Mouse (Mus musculus): ENCODE results near the gene Slc16a2.

The Slc16a2 gene

DNA sequence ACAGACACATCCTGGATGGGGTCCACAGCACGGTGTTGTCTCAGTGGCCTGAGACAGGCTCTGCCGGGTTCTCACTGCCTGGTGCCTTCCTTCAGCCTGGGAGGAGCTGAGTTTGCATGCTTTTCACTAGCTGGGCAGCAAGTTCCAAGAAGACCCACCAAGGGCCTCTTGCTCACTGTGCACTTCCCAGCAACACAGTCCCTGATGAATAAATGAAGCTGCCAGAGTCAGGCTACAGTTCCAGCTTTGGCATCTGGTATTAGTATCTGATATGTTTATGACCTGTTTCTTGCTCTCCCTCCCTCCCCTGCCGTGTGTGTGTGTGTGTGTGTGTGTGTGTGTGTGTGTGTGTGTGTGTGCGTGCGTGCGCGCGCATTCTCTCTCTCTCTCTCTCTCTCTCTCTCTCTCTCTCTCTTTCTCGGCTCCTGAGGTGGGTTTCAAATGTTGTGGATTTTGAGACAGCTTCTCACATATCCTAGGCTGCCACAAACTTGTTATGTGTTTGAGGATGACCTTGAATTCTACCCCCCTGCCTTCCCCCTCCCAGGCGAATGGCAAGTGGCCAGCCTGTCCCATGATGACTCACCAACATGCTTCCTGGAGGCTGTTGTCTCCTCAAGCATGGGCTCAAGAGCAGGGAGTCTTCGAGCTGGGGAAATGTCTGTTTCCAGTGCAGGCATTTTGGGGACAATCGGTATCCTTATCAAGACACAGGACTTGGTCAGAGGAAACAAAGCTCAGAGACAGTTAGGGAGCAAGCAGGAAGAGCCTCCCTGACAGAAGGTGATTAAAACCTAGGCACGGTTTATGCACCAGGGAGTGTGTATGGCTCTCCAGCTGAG is 80.3 kb downstream of the Slc16a2 start:
- DNase-seq (ENCODE audit: low read depth in 2 of 2, low spot score in 2 of 2) = no peak

DNA sequence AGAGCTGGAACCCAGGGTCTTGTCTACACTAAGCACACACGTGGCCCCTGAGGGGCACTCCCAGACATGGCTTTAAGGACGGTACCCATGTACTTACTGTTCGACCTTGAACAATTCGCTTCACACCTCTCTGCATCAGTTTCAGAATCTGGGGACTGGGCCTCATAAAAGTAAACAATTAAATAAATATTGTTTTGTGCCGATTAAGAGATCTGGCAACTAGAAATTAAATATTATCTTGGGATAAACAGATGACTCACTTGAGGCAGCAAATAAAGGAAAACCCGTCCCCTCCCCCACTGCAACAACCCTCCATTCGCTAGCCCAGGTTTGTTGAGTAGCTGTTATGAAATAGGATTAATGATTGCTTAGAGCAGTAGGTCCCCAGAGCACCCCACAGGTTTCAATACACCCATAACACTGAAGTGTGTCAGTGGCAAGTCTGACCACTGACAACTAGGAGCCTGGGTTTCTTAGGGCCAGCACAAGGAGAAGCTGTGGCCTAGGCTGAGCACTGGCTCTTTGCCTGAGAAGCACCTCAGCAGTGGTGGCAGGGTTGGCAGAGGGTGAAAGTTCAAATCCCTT is 87.7 kb downstream of the Slc16a2 start:
- no peak for DNase-seq (ENCODE audit: low read depth in 2 of 2, low spot score in 2 of 2)

DNA sequence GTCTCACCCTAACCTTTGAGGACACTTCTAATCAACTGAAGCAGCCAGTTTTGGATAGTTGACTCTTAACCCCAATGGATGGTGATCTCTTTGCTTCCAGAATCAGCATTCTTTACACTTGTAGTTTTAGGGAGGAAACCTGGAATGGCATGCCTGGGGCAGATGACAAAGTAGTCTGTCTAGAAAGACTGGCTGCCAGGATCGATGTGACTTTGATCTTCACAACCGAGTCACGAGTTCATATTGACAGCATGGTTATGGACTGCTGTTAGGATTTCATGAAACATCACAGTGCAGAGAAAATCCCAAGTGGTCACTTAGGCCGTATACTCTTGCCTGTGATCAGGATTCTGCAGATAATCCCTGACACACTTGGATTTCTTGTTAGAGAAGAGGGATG is 88.7 kb downstream of the Slc16a2 start:
- no peak for DNase-seq (ENCODE audit: low read depth in 2 of 2, low spot score in 2 of 2)

DNA sequence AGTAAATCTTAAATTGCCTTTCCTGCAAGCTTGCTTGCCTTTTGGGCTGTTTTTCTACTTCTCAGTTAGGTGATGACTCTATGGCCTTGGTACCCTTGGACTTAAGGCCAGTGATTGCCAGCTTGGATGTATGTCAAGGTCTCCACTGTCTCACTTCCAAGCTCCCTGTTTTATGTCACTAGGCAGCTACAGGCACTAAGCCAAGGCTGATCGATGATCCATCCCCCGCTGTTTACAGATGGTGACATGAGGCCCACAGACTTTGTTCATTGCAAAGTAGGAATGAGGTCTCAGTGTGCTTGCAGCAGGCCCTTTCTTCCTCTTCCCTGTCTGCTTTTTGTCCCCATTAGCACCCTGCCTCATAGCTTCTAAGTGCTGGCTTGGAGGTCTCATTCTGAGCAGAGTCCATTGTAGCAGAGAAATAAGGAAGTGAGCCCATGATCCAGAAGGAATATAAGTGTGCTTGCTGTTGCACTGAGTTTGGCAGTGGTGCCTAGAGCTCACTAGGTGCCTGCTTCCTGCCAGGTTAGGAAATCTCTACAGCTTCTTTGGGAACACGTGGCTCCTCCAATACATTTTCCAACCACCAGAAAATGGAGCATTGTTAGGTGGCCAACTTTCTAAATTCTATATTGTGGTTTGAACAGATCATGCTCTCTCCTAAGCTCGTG is 89.6 kb downstream of the Slc16a2 start:
- DNase-seq (ENCODE audit: low read depth in 2 of 2, low spot score in 2 of 2) = no peak

DNA sequence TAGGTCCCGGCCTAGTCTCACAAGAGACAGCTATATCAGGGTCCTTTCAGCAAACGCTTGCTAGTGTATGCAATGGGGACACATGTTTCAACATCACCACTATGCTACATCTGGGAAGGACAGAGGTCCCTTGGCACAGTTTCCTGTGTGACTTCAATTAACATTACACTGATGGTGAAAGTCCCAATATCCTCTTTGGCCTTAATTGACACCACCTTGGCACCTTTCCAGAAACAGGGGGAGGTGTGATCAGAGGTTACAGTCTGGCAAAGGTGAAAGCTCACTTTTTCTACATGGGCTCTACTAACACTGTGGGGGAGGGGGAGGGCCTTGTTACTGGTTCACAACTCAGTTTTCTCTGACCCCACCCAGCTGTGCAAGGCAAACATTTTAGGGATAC is 99.3 kb downstream of the Slc16a2 start:
- no peak for DNase-seq (ENCODE audit: low read depth in 2 of 2, low spot score in 2 of 2)

DNA sequence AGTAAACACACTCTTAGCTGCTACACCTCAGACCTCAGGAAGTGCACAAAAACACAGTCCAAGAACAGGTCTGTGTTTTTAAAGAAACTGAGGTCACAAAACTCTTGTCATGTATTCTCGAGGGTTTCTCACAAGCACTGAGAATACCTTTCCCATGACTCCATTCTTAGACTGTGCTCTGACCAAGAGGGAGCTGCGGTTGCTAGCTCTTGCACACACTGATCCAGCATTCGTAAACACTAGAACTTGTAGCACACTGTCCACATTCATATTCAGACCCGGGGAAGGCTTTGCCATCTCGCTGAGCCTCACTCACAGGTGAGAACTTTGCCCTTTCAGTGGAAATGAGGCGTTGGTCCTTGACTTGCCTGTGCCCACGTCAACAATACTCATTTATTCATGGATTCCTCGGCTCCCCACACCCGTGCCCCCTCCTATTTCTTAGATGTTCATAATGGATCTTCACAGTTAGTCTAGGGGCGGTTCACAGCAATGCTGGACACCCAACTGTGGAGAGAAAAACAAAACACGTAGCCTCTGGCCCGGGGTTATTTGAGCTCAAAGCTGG is 102.1 kb downstream of the Slc16a2 start:
- DNase-seq (ENCODE audit: low read depth in 2 of 2, low spot score in 2 of 2) = no peak

DNA sequence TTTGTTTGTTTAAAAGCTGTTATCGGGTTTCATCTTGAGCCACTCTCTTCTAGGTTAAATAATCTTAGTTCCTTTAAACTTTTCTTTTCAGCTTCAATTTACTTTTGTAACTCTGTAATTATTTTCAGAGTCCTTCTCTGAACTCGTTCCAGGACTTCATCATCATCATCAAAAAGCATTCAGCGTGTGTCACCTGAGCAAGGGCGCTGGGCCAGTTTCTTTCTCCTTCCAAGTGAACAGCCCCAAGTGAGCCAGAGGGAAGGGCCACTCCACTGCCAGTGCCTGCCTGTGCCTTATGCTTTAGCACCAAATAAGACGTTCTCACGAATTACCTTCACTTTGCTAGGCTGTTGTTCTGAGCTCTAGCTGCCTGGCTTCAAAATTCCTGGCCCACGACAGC is 108.9 kb downstream of the Slc16a2 start:
- no peak for DNase-seq (ENCODE audit: low read depth in 2 of 2, low spot score in 2 of 2)

DNA sequence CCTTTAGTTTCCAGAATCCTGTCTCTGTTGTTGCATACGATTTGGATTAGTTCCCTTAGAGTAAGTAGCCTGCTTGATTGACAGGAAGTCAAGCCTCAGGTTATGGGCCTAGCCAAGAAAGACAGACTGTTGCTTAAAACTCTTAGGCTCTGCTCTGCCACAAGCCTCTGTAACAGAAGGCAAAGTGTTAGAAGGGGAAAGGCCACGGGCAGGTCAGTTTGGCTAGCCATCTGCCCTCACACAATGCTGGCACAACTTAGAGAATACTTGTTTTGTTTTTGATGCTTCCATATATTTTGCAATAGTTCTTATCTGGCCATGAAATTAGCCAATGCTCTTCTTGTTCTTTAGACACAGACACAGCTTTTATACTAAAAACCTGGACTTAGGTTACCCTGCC is 112.1 kb downstream of the Slc16a2 start:
- no peak for DNase-seq (ENCODE audit: low read depth in 2 of 2, low spot score in 2 of 2)

DNA sequence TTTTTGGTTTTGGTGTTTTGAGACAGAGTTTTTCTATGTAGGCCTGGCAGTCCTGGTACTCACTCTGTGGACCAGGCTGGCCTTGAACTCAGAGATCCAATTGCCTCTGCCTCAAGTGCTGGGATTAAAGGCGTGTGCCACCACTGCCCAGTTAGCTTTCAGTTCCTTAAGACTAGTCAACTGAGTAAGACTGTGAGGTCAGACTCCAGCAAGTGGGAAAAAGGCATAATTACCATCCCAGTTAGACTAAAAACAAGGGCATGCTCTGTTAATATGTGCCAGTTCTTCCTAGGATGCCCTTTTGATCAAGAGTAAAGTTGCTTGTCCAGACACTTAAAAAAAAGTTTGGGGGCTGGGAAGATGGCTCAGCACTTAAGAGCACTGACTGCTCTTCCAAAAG is 113.2 kb downstream of the Slc16a2 start:
- DNase-seq (ENCODE audit: low read depth in 2 of 2, low spot score in 2 of 2) = no peak

DNA sequence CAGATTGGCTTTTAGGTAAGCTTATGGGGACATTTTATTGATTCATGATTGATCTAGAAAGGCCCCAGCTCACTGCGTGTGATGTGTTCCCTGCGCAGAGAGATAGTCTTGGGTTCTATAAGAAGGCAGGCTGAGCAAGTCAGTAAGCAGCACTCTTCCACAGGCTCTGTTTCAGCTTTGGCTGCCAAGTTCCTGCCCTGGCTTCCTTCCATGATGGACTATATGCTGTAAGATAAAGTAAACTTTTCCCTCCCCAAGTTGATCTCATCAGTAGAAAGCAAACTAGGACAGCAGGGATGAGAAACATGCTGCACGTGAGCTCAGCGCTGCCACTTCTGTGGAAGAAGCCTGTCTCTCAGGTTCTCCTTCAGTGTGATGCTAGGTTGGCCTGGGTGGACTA is 117.2 kb downstream of the Slc16a2 start:
- no peak for DNase-seq (ENCODE audit: low read depth in 2 of 2, low spot score in 2 of 2)

DNA sequence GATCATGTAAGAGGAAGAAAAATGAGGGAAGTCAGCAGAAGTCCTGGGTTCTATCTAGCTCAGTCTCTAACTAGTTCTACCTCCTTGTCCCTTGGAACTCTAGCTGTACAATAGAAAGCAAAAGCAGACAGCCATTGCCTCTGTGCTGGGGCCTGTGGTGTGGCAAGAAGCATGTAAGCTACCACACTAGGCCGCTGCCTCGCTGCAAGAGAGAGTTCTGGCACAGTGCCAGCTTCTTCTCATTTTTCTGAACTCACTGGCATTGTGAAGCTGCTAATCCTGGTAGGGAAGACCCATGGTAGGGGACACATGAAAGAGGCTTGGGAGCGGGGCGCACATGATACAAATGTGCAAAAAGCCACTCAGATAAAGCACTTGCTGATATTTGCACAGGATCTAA is 117.8 kb downstream of the Slc16a2 start:
- DNase-seq (ENCODE audit: low read depth in 2 of 2, low spot score in 2 of 2) = no peak

DNA sequence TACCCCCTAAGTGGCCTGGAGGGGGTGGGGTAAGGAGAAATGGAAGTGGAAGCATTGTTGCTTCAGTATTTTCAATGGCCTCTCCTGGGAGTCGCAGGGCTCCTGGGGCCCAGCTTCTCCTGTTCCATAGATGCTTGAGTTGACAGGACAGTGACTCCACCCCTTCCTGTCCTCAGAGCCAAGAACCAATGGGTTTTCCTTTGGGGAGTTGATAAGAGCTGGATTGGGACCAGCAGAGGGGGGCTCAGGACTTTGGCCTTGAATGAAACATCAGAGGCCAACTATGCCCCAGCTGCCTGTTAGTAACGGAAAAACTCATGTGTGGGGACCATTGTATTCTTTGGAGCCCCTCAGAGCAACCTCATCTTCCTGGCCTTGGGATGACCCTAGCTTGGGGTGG is 124.0 kb downstream of the Slc16a2 start:
- no peak for DNase-seq (ENCODE audit: low read depth in 2 of 2, low spot score in 2 of 2)

DNA sequence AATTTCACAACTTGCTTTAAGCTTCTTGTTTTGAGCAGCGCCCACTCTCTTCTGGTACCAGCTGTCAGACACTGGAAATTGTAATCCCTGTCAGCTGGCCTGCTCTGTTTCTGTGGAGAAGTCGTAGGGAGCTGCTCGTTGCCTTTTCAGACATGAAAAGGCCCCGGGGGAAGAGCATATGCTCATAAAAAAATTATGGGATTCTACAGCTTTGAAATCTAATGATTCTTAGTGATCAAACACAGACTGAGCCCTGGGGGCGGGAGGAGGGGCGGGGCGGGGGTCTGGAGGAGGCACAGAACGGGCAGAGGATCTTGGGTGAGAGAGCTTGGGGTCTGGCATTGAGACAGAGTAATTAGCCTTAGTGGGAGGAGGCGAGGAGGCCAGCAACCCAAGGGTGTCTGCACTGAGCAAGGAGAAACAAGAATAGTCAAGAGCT is 125.7 kb downstream of the Slc16a2 start:
- DNase-seq (ENCODE audit: low read depth in 2 of 2, low spot score in 2 of 2) = no peak

DNA sequence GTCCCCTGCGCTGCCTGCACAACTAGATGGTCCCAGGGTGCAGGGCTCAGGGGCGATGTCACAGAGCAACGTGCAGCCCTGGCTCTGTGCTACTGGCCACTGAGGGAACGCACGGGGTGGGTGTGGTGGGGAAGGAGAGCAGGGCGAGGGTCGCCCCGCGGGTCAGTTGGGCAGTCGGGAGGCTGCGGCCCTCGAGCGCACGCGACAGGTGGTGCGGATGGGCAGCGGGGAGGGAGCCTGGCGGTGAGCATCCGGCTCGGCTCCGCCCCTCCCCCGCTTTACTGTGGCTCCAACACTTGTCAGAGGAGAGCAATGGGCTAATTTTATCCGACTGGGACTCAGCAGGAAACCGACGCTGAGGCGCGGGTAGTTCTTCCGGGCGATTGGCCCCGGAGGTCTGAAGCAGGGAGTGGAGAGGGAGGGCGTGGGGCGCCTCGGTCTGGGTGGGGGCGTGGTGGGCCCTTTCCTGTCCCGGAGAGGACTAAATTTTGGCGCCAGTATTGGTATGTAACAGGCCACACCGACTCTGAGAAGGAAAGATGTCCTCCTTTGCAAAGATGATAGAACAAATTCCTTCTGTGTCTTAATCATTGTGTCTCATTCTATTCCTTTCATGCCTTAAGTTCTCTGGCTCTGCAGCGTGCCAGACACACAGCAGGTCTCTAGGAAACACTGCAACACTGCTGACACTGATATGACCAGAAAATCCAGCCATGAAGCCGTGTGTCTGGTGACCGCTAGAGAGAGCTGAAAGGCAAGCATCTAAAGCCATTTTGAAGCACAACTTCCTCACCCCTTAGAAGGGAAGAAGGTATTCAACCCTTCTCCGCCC is 126.4 kb downstream of the Slc16a2 start:
- DNase-seq (ENCODE audit: low read depth in 2 of 2, low spot score in 2 of 2) = peak; percentile 13 to 42

DNA sequence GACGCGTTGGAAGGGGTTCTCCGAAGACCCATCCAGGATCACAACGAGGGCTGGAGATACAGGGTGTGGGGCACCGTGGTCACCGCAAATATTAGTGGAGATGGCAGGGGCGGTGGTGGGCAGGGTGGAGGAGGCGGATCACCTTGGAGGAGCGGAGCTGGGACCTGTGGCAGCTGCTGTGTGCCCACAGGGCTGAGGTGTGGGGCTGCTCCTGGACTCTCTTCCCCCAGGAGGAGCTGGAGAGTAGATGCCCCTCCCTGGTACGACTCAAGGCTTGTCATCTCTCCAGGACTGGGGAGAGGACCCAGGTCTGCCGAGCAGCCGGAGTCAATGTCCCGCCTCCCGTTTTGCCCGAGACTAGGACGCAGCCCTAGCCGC is 127.0 kb downstream of the Slc16a2 start:
- no peak for DNase-seq (ENCODE audit: low read depth in 2 of 2, low spot score in 2 of 2)

DNA sequence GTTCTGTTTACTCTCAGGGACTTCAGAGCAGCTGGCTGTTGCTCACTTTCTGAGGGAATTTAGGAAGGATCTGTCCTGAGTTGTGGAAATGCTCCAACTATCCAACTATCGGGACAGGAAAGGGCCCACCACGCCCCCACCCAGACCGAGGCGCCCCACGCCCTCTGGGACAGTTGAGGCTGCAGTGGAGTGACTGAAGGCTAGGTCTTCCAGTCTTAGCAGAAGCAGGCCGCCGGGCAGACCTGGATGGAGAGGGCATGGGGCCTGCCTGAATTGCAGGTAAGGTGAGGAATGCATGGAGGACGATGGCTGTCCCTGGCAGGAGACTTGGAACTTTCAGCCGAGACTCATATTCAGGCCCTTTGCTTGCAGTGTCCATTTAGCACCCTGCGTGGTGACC is 127.4 kb downstream of the Slc16a2 start:
- DNase-seq (ENCODE audit: low read depth in 2 of 2, low spot score in 2 of 2) = no peak

DNA sequence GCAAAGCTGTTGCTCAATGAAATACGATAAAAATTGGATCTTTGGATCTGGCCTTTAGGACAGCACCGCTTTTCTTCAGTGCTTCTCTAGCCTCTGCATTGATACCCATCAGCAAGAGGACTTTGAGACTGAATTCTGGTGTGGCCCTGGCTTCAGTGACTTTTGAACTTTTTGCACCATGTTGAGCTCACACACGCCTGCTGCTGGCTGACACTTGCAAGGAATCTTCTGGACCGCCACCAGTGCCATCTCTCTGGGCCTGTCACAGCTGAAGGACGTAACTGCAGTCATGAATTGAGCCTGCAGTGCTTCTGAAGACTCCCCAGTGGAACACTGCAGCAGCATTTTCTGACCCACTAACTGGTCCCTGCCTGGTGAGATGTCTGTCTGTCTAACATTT is 128.9 kb downstream of the Slc16a2 start:
- DNase-seq (ENCODE audit: low read depth in 2 of 2, low spot score in 2 of 2) = no peak

DNA sequence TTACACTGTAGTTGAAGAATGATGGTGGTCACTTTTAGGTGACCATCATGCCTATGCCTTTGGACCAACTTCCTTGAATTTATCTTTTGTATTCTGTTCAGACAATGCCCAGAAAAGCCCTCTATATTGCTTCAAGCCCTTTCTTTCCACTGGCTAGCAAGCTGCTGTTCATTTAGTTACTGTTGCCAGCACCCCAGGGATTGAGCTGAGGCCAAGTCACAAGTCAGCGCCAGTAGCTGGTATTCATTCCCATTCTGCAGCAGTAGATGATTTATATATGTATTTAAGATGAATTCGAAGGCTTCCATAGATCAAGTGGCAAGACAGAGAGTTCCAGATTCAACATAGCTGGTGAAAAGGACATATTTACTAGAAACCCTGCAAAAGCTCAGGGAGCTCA is 133.2 kb downstream of the Slc16a2 start:
- DNase-seq (ENCODE audit: low read depth in 2 of 2, low spot score in 2 of 2) = no peak

DNA sequence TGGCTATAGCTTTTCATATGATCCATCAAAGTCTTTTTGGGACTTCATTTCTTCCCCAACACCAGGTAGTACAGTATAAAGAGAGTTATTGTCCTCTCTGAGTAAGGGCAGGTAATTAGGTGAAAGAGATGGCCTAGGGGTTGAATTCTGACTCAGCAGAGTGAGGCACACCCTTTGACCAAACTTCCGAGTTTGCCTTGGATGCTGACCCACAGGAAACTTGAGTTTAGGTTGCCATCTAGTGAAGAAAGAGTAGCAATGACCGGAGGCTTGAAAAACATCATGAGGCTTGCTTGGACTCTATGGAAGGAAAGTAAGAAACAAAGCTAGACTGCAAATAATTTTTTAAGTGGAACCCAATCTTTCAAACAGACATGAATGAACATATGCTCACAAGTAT is 147.1 kb downstream of the Slc16a2 start:
- no peak for DNase-seq (ENCODE audit: low read depth in 2 of 2, low spot score in 2 of 2)

DNA sequence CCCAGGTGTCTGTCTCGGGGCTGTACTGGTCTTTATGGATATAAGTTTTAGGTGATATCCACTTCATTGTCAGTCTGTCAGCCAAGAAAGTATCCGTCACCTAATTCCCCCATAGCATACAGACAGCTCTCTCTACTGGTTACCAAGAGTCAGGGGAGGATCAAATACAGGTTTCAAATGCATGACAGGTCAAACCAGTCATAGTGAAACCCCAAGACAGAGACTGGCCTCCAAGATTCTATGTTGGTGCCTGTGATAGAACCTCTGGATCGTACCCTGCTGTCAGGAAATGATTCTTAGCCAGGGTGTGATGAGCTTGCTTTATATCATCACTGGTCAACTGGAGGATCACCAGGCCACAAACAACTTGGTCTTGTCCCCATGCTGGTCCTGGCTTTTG is 148.0 kb downstream of the Slc16a2 start:
- DNase-seq (ENCODE audit: low read depth in 2 of 2, low spot score in 2 of 2) = no peak

DNA sequence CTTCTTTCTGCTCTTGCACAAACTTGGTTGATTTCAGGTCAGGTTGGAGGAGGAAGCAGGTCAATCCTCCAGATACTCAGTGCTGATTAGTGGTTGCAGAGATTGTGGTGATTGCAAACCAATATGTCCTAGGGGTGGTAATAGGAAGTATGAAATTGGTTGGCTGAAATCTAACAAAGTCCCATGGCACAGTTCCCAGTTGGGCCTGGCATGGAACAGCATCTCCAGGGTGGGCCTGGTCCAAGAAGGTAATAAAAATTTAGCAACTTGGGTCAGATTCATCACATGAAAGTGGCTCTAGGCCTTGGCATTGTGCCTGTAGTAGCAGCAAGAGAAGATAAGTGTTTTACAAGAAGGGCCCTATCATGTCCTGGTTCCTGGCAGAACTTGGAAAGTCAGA is 151.5 kb downstream of the Slc16a2 start:
- DNase-seq (ENCODE audit: low read depth in 2 of 2, low spot score in 2 of 2) = no peak
